Mouse (Mus musculus) MEL (cell line): Measurements from ENCODE around the gene Rbm24. TPM values are rescaled to one million over a fixed set of nuclear protein-coding genes. Genes with fewer than 3 reads are reported as not detected.

Experiments
- DNase-seq: peaks from one replicate; pipeline ENCODE4 v3.0.0; 2011; ENCODE audit warnings: low read depth, low spot score
- H3K27ac ChIP-seq: 2 replicates; pipeline ENCODE4 v1.5.1; 2012; ENCODE audit warnings: low read depth, mild to moderate bottlenecking, control low read depth, low read length, moderate library complexity; ENCODE audit not compliant: control insufficient read depth
- H3K27me3 ChIP-seq, 2 experiments: fragments of 150-350 bp in 1 of 2; sonication (generic) in 1 of 2; 2 replicates each; pipeline ENCODE4 v1.6.1; 2012; ENCODE audit warnings: low read length in 2 of 2, mild to moderate bottlenecking in 2 of 2, improper control_type of control experiment in 1 of 2, moderate library complexity in 1 of 2; ENCODE audit not compliant: insufficient read depth in 2 of 2, control insufficient read depth in 1 of 2
- H3K36me3 ChIP-seq, 2 experiments: 2 replicates each; pipeline ENCODE4 v1.6.1; 2012 to 2014; ENCODE audit warnings: low read length in 2 of 2, improper control_type of control experiment in 1 of 2, inconsistent platforms in 1 of 2, mild to moderate bottlenecking in 1 of 2; ENCODE audit not compliant: insufficient read depth in 2 of 2, control insufficient read depth in 1 of 2
- H3K4me1 ChIP-seq, 2 experiments: fragments of 150-350 bp in 1 of 2; sonication (generic) in 1 of 2; 2 replicates each; pipeline ENCODE4 v1.6.1; 2012; ENCODE audit warnings: low read length in 2 of 2, improper control_type of control experiment in 1 of 2, mild to moderate bottlenecking in 1 of 2; ENCODE audit not compliant: insufficient read depth in 2 of 2, control insufficient read depth in 1 of 2
- H3K4me3 ChIP-seq, 2 experiments: fragments of 150-350 bp in 1 of 2; sonication (generic) in 1 of 2; 2 replicates each; pipeline ENCODE4 v1.5.1; 2012; ENCODE audit warnings: low read depth in 2 of 2, low read length in 2 of 2, mild to moderate bottlenecking in 2 of 2, moderate library complexity in 2 of 2, control low read depth in 1 of 2, improper control_type of control experiment in 1 of 2; ENCODE audit not compliant: control insufficient read depth in 1 of 2, insufficient read depth in 1 of 2
- H3K79me2 ChIP-seq: 2 replicates; pipeline ENCODE4 v1.6.1; 2012; ENCODE audit warnings: mild to moderate bottlenecking, low read length, moderate library complexity; ENCODE audit not compliant: control insufficient read depth, poor library complexity, insufficient read depth
- H3K9ac ChIP-seq: 2 replicates; pipeline ENCODE4 v1.6.1; 2012; ENCODE audit warnings: low read depth, mild to moderate bottlenecking, control low read depth, low read length, moderate library complexity; ENCODE audit not compliant: control insufficient read depth, poor library complexity, severe bottlenecking
- H3K9me3 ChIP-seq: fragments of 150-350 bp; sonication (generic); replicated peaks from 2 replicates; pipeline ENCODE4 v1.6.1; 2012; ENCODE audit warnings: mild to moderate bottlenecking, low read length, improper control_type of control experiment, moderate library complexity; ENCODE audit not compliant: insufficient read depth
- BHLHE40 ChIP-seq: IDR thresholded peaks from 2 replicates; pipeline ENCODE4 v1.6.1; 2012; ENCODE audit warnings: low read depth, mild to moderate bottlenecking, inconsistent platforms, low read length, improper control_type of control experiment, borderline replicate concordance
- E2F4 ChIP-seq: IDR thresholded peaks from 2 replicates; pipeline ENCODE4 v1.6.1; 2011; ENCODE audit warnings: low read depth, low read length, improper control_type of control experiment, borderline replicate concordance
- ELF1 ChIP-seq: IDR thresholded peaks from 2 replicates; pipeline ENCODE4 v1.6.1; 2014; ENCODE audit warnings: low read depth, mild to moderate bottlenecking, inconsistent platforms, low read length, improper control_type of control experiment, moderate library complexity
- EP300 ChIP-seq, 2 experiments: IDR thresholded peaks; 2 replicates each; pipeline ENCODE4 v1.6.1; 2011; ENCODE audit warnings: improper control_type of control experiment in 2 of 2, low read length in 2 of 2, low read depth in 1 of 2, mild to moderate bottlenecking in 1 of 2
- GABPA ChIP-seq: IDR thresholded peaks from 2 replicates; pipeline ENCODE4 v1.6.1; 2012; ENCODE audit warnings: low read depth, mild to moderate bottlenecking, inconsistent platforms, low read length, improper control_type of control experiment, moderate library complexity
- GATA1 ChIP-seq: IDR thresholded peaks from 2 replicates; pipeline ENCODE4 v1.6.1; 2011; ENCODE audit warnings: low read depth, low read length, improper control_type of control experiment
- HCFC1 ChIP-seq: IDR thresholded peaks from 2 replicates; pipeline ENCODE4 v1.6.1; 2012; ENCODE audit warnings: low read depth, mild to moderate bottlenecking, inconsistent platforms, low read length, improper control_type of control experiment, moderate library complexity
- JUND ChIP-seq: IDR thresholded peaks from 2 replicates; pipeline ENCODE4 v1.6.1; 2011; ENCODE audit warnings: low read depth, mild to moderate bottlenecking, improper control_type of control experiment, low read length
- KAT2A ChIP-seq: conservative IDR thresholded peaks from 2 replicates; pipeline ENCODE4 v1.6.1; 2012; ENCODE audit warnings: low read depth, low read length, improper control_type of control experiment, inconsistent platforms
- MAX ChIP-seq: IDR thresholded peaks from 2 replicates; pipeline ENCODE4 v1.6.1; 2011; ENCODE audit warnings: low read length, improper control_type of control experiment
- MAZ ChIP-seq: IDR thresholded peaks from 2 replicates; pipeline ENCODE4 v1.6.1; 2012; ENCODE audit warnings: low read depth, mild to moderate bottlenecking, inconsistent platforms, low read length, improper control_type of control experiment
- MEF2A ChIP-seq: IDR thresholded peaks from 2 replicates; pipeline ENCODE4 v1.6.1; 2014; ENCODE audit warnings: low read depth, mild to moderate bottlenecking, inconsistent platforms, low read length, improper control_type of control experiment; ENCODE audit not compliant: poor library complexity, insufficient replicate concordance, severe bottlenecking; ENCODE audit errors: extremely low read depth
- MXI1 ChIP-seq: IDR thresholded peaks from 2 replicates; pipeline ENCODE4 v1.6.1; 2011; ENCODE audit warnings: mild to moderate bottlenecking, low read depth, low read length, improper control_type of control experiment
- MYB ChIP-seq: IDR thresholded peaks from 2 replicates; pipeline ENCODE4 v1.6.1; 2011; ENCODE audit warnings: mild to moderate bottlenecking, low read depth, low read length, improper control_type of control experiment
- MYC ChIP-seq: IDR thresholded peaks from 2 replicates; pipeline ENCODE4 v1.6.1; 2011; ENCODE audit warnings: low read depth, mild to moderate bottlenecking, low read length, improper control_type of control experiment, moderate library complexity
- NRF1 ChIP-seq: IDR thresholded peaks from 2 replicates; pipeline ENCODE4 v1.6.1; 2014; ENCODE audit warnings: low read depth, mild to moderate bottlenecking, inconsistent platforms, low read length, improper control_type of control experiment, moderate library complexity; ENCODE audit not compliant: poor library complexity, insufficient read depth, severe bottlenecking
- POLR2A ChIP-seq, 2 experiments: IDR thresholded peaks; 2 replicates each; pipeline ENCODE4 v1.6.1; 2011 to 2012; ENCODE audit warnings: low read length in 2 of 2, mild to moderate bottlenecking in 2 of 2, control low read depth in 1 of 2, improper control_type of control experiment in 1 of 2, low read depth in 1 of 2, moderate library complexity in 1 of 2; ENCODE audit not compliant: control insufficient read depth in 1 of 2, insufficient read depth in 1 of 2, poor library complexity in 1 of 2
- POLR2AphosphoS2 ChIP-seq: IDR thresholded peaks from 2 replicates; pipeline ENCODE4 v1.6.1; 2011; ENCODE audit warnings: low read length, improper control_type of control experiment
- POLR2AphosphoS5 ChIP-seq: IDR thresholded peaks from 2 replicates; pipeline ENCODE4 v1.6.1; 2012; ENCODE audit warnings: low read depth, borderline replicate concordance, mild to moderate bottlenecking, inconsistent platforms, low read length, moderate library complexity, mixed read lengths
- RAD21 ChIP-seq: IDR thresholded peaks from 2 replicates; pipeline ENCODE4 v1.6.1; 2011; ENCODE audit warnings: mild to moderate bottlenecking, low read depth, low read length, improper control_type of control experiment
- RCOR1 ChIP-seq: IDR thresholded peaks from 2 replicates; pipeline ENCODE4 v1.6.1; 2012; ENCODE audit warnings: low read depth, mild to moderate bottlenecking, inconsistent platforms, low read length, improper control_type of control experiment
- SIN3A ChIP-seq: IDR thresholded peaks from 2 replicates; pipeline ENCODE4 v1.6.1; 2012; ENCODE audit warnings: low read length, improper control_type of control experiment, inconsistent platforms
- SMC3 ChIP-seq: IDR thresholded peaks from 2 replicates; pipeline ENCODE4 v1.6.1; 2011; ENCODE audit warnings: low read depth, low read length, improper control_type of control experiment
- TAL1 ChIP-seq: IDR thresholded peaks from 2 replicates; pipeline ENCODE4 v1.6.1; 2012; ENCODE audit warnings: mild to moderate bottlenecking, inconsistent platforms, low read length, moderate library complexity, mixed read lengths
- TBP ChIP-seq: IDR thresholded peaks from 2 replicates; pipeline ENCODE4 v1.8.0; 2011; ENCODE audit warnings: low read depth, low read length, improper control_type of control experiment
- UBTF ChIP-seq: IDR thresholded peaks from 2 replicates; pipeline ENCODE4 v1.6.1; 2012; ENCODE audit warnings: low read depth, mild to moderate bottlenecking, inconsistent platforms, low read length, improper control_type of control experiment, moderate library complexity, borderline replicate concordance; ENCODE audit not compliant: insufficient read depth
- USF1 ChIP-seq: IDR thresholded peaks from 2 replicates; pipeline ENCODE4 v1.6.1; 2014; ENCODE audit warnings: low read depth, mild to moderate bottlenecking, inconsistent platforms, low read length, improper control_type of control experiment, moderate library complexity
- USF2 ChIP-seq, 2 experiments: IDR thresholded peaks; 2 replicates each; pipeline ENCODE4 v1.6.1; 2011 to 2012; ENCODE audit warnings: improper control_type of control experiment in 2 of 2, low read length in 2 of 2, borderline replicate concordance in 1 of 2, inconsistent platforms in 1 of 2, low read depth in 1 of 2, mild to moderate bottlenecking in 1 of 2; ENCODE audit not compliant: insufficient read depth in 1 of 2
- ZC3H11A ChIP-seq: IDR thresholded peaks from 2 replicates; pipeline ENCODE4 v1.6.1; 2012; ENCODE audit warnings: low read depth, mild to moderate bottlenecking, inconsistent platforms, low read length, improper control_type of control experiment
- ZKSCAN1 ChIP-seq: IDR thresholded peaks from 2 replicates; pipeline ENCODE4 v1.6.1; 2012; ENCODE audit warnings: low read depth, mild to moderate bottlenecking, inconsistent platforms, low read length, improper control_type of control experiment, moderate library complexity
- ZMIZ1 ChIP-seq: IDR thresholded peaks from 2 replicates; pipeline ENCODE4 v1.6.1; 2012; ENCODE audit warnings: low read depth, mild to moderate bottlenecking, inconsistent platforms, low read length, improper control_type of control experiment, moderate library complexity
- ZNF384 ChIP-seq: IDR thresholded peaks from 2 replicates; pipeline ENCODE4 v1.6.1; 2012; ENCODE audit warnings: low read depth, mild to moderate bottlenecking, inconsistent platforms, low read length, improper control_type of control experiment
- polyA plus RNA-seq, 2 experiments: library from polyadenylated mRNA; stranded (reverse) in 1 of 2; unstranded in 1 of 2; fragments of >175 nt in 1 of 2; fragments of >200 nt in 1 of 2; gene quantifications; 2 replicates each; pipeline versions ENCODE4 v1.2.1 to v1.2.4; 2012; ENCODE audit warnings: low replicate concordance in 2 of 2, low read depth in 1 of 2; ENCODE audit not compliant: insufficient read length in 2 of 2, insufficient read depth in 1 of 2, missing spikeins in 1 of 2
- total RNA-seq: library from RNA; depleted of rRNA; stranded (reverse); fragments of 300-350 nt; gene quantifications from 2 replicates; pipeline ENCODE4 v1.2.3, GENCODE M21; 2012; rRNA removed

Rbm24 gene
- total RNA-seq (not detected in 2 replicates), polyA plus RNA-seq (not detected)

GRCm38 (mm10) chr13:46418141-46418601, at the start of gene Rbm24:
Rbm24 (plus strand) TSS chr13:46418434.
- H3K9ac ChIP-seq = no peak within 1 kb of the TSS
- no peak within 1 kb of the TSS for H3K4me3 ChIP-seq

GRCm38 (mm10) chr13:46372884-46373283, 45.4 kb upstream of the Rbm24 start:
- H3K27me3 ChIP-seq = no peaks in the 10 kb centered on the region
- DNase-seq = peak; percentile 62
- no peaks in the 10 kb centered on the region; the same call in 1 of the 2 replicates for H3K79me2 ChIP-seq
- no peaks in the 10 kb centered on the region for H3K9me3 ChIP-seq
- H3K9ac ChIP-seq = no peak overlapping the region
- peak overlapping the region; percentile 14 to 41; a peak in 2 of 4 replicates for H3K4me3 ChIP-seq
- peak overlapping the region; percentile 75 for H3K27ac ChIP-seq
- H3K36me3 ChIP-seq = peaks cover 0 to 14% of the 10 kb centered on the region in 2 experiments; a peak in 2 of 4 replicates
- H3K4me1 ChIP-seq = peaks cover 15 to 24% of the 10 kb centered on the region in 2 experiments
- TF ChIP-seq MXI1 (no peak; the same call in 1 of the 2 replicates), POLR2A (IDR thresholded peaks at IDR 0.05; ENCODE audit: control insufficient read depth in 1 of 2, insufficient read depth in 1 of 2, low read depth in 1 of 2, low read length in 2 of 2, poor library complexity in 1 of 2) (no peak), GATA1 (peak; percentile 97), BHLHE40 (peak; percentile 65; the same call in 1 of the 2 replicates), EP300 (IDR thresholded peaks at IDR 0.05; ENCODE audit: low read depth in 1 of 2, low read length in 2 of 2) (peak; percentile 96 to 97), ZNF384 (no peak), JUND (no peak), HCFC1 (no peak), MYB (0 out of 2 replicates have a peak, but pooled peaks have one; percentile 11), RAD21 (no peak), RCOR1 (peak; percentile 96), SIN3A (peak; percentile 61), ZKSCAN1 (no peak), MAZ (0 out of 2 replicates have a peak, but pooled peaks have one; percentile 42), POLR2AphosphoS2 (no peak; the same call in 1 of the 2 replicates), TBP (no peak), MEF2A (peak; percentile 56; the same call in 1 of the 2 replicates), GABPA (no peak), UBTF (no peak), ELF1 (no peak), MAX (peak; percentile 68; the same call in 1 of the 2 replicates), USF1 (no peak), USF2 (IDR thresholded peaks at IDR 0.05; ENCODE audit: borderline replicate concordance in 1 of 2, insufficient read depth in 1 of 2, low read depth in 1 of 2, low read length in 2 of 2) (no peak), SMC3 (no peak)

More at GRCm38 (mm10) chr13:46418141-46418601, at the start of gene Rbm24:
- no peaks in the 10 kb centered on the region; a peak in 1 of 4 replicates for H3K36me3 ChIP-seq
- DNase-seq = no peak
- no peak within 1 kb of the TSS for H3K27ac ChIP-seq
- no peak for TF ChIP-seq RAD21
- no peak for TF ChIP-seq SIN3A
- TF ChIP-seq ELF1 = no peak
- no peak for TF ChIP-seq NRF1
- no peak for TF ChIP-seq MYB
- TF ChIP-seq SMC3 = no peak
- TF ChIP-seq MXI1 = no peak
- no peak for TF ChIP-seq ZC3H11A
- no peak for TF ChIP-seq RCOR1
- no peak for TF ChIP-seq USF1
- TF ChIP-seq E2F4 = no peak
- TF ChIP-seq MYC = no peak
- TF ChIP-seq MAZ = no peak
- no peak for TF ChIP-seq ZMIZ1
- no peak for TF ChIP-seq JUND
- TF ChIP-seq TAL1 = no peak
- TF ChIP-seq KAT2A = no peak
- TF ChIP-seq POLR2A (IDR thresholded peaks at IDR 0.05; ENCODE audit: control insufficient read depth in 1 of 2, insufficient read depth in 1 of 2, low read depth in 1 of 2, low read length in 2 of 2, poor library complexity in 1 of 2) = no peak
- no peak for TF ChIP-seq POLR2AphosphoS5
- TF ChIP-seq, all 39 proteins: peak for 0
- no peaks in the 10 kb centered on the region for H3K9me3 ChIP-seq
- H3K27me3 ChIP-seq = no peaks in the 10 kb centered on the region
- no peaks in the 10 kb centered on the region for H3K79me2 ChIP-seq
- H3K4me1 ChIP-seq = no peaks in the 10 kb centered on the region
